Mouse (Mus musculus): ENCODE results near the gene Prrc2b.
A peak's percentile ranks its signal among the peaks of the same experiment; 100 is the strongest.

- TF ChIP-seq EP300 (optimal IDR thresholded peaks at IDR 0.05), result no peak
- TF ChIP-seq CTCF (IDR thresholded peaks at IDR 0.05; ENCODE audit: low read depth), result peak; percentile 43; the same call in 1 of the 2 replicates
Measured at GRCm38 (mm10) chr2:32158616-32159239, 7.8 kb downstream of the Prrc2b start.

All from stomach, postnatal 0 days (tissue).